In the genomic region with DNA sequence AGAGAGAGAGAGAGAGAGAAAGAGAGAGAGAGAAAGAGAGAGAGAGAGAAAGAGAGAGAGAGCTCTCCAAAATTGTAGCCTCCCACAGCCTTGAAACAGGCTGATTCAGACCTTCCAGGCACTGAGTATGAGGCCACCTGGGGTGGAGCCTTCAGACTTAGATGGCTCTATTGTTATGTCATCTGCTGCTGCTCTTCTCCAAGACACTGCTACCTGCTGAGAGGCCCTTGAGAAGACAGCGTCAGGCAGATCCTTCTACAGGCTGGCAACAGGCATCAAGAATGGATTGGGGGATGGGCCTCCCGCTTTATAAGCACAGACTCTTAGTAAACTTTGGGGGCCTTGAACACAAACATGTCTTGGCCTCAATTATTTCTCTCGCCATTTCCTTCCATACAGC, we compare ENCODE assay signal across 15 mouse cellular contexts.
"Had no signal": no experiment of that assay in that cellular context is flagged by ENCODE, and none has a peak within 500 bp of the region (broad histone marks: within the 10 kb centered on the region; RNA-seq: fewer than 3 reads in every experiment).

No protein-coding gene starts in this region.

- H3K9ac ChIP-seq: limb, embryonic 15.5 days; liver, embryonic 12.5 days; lung, embryonic 14.5 days; midbrain, embryonic 15.5 days; neural tube, embryonic 12.5 days had no signal

- H3K9me3 ChIP-seq: limb, embryonic 15.5 days; liver, embryonic 12.5 days; megakaryocyte, embryonic 14.5 days; midbrain, embryonic 15.5 days; neural tube, embryonic 12.5 days had no signal

- DNase-seq: kidney, postnatal 25 days; layer of hippocampus, adult 9-11 months; layer of hippocampus, postnatal 36 days; lung, embryonic 14.5 days; lung, postnatal 10 days; right cerebral cortex, adult 18-20 months; right cerebral cortex, postnatal 25 days; thymus, postnatal 36 days had no signal

- H3K27ac ChIP-seq: limb, embryonic 15.5 days; liver, embryonic 12.5 days; macrophage; midbrain, embryonic 15.5 days; neural tube, embryonic 12.5 days had no signal

- H3K4me3 ChIP-seq: limb, embryonic 15.5 days; liver, embryonic 12.5 days; megakaryocyte, embryonic 14.5 days; midbrain, embryonic 15.5 days; neural tube, embryonic 12.5 days had no signal

- H3K36me3 ChIP-seq: limb, embryonic 15.5 days; liver, embryonic 12.5 days; midbrain, embryonic 15.5 days; neural tube, embryonic 12.5 days had no signal

- H3K4me1 ChIP-seq: limb, embryonic 15.5 days; liver, embryonic 12.5 days; megakaryocyte, embryonic 14.5 days; midbrain, embryonic 15.5 days; neural tube, embryonic 12.5 days had no signal

- ATAC-seq: liver, embryonic 12.5 days; midbrain, embryonic 15.5 days had no signal

- H3K4me2 ChIP-seq: limb, embryonic 15.5 days; liver, embryonic 12.5 days; lung, embryonic 14.5 days; midbrain, embryonic 11.5 days; midbrain, embryonic 15.5 days; neural tube, embryonic 12.5 days had no signal

- H3K27me3 ChIP-seq: limb, embryonic 15.5 days; liver, embryonic 12.5 days; megakaryocyte, embryonic 14.5 days; midbrain, embryonic 15.5 days; neural tube, embryonic 12.5 days had no signal
